Comparison of ENCODE assay signal across 8 mouse cellular contexts in the genomic region with DNA sequence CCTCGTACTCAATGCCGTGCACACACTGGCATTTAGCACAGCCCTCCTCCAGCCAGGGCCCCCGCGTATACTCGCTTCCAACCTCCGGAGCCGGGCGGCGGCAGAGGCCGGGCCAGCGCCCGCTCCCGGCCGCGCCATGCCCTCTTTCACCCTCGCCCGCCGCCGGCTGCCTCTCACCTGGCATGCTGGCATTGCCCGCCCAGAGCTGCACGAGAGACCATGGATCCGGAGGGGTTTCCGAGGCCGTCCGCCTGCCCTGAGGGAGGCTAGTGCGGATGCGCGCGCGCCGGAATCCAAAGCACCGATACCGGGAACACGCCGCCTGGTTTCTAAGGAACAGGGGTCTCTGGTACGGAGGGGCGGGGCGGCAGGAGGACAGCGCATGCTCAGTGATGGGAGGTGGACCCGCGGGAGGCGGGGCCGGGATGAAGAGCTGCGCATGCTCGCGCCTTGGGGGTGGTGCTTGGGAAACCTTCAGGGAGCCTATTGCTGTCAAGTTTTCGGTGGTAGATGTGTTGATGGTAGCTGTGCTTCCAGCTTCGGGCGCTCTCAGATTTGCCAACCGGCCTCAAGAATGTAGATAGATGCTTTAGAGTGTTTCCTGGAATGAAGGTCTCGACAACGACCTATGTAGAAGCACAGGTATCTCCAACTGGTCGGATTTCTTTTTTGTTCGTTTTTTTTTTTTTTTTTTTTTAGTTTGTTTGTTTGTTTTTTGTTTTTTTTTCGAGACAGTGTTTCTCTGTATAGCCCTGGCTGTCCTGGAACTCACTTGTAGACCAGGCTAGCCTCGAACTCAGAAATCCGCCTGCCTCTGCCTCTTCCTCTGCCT. TPM values are rescaled to one million over a fixed set of nuclear protein-coding genes. Genes with fewer than 3 reads are reported as not detected.
A peak's percentile ranks its signal among the peaks of the same experiment; 100 is the strongest.
DNase-seq lines count a peak whose midpoint lies in the region; ATAC-seq and TF ChIP-seq lines count a peak whose summit lies in the region.

A gene (minus strand): TSS at position 388 of the 832 bp plus-strand sequence.

- peak within 1 kb of the TSS; percentile 79 for H3K4me2 ChIP-seq in heart, embryonic 12.5 days
- peak within 1 kb of the TSS; percentile 69 for H3K4me2 ChIP-seq in kidney, postnatal 0 days (ENCODE audit: low read length)
- H3K4me2 ChIP-seq in liver, embryonic 11.5 days = peak within 1 kb of the TSS; percentile 96
- peak within 1 kb of the TSS; percentile 82 for H3K4me2 ChIP-seq in stomach, embryonic 14.5 days (replicated peaks; ENCODE audit: low read depth, low read length)

- H3K79me2 ChIP-seq in C2C12 (ENCODE audit: control insufficient read depth, insufficient read depth) = peaks cover 16% of the 10 kb centered on the region

- peak within 1 kb of the TSS; percentile 59 for H3K4me3 ChIP-seq in C2C12 (ENCODE audit: insufficient read depth, poor library complexity, severe bottlenecking)
- H3K4me3 ChIP-seq in erythroblast, embryonic 14.5 days (replicated peaks) = peak within 1 kb of the TSS; percentile 91
- peak within 1 kb of the TSS; percentile 99 for H3K4me3 ChIP-seq in heart, embryonic 12.5 days
- H3K4me3 ChIP-seq in kidney, postnatal 0 days (replicated peaks; ENCODE audit: low read depth, low read length) = peak within 1 kb of the TSS; percentile 90
- peak within 1 kb of the TSS; percentile 95 for H3K4me3 ChIP-seq in liver, embryonic 11.5 days (ENCODE audit: low read depth, low read length)
- peak within 1 kb of the TSS; percentile 98 for H3K4me3 ChIP-seq in stomach, embryonic 14.5 days (ENCODE audit: low read depth, low read length)

- peak within 1 kb of the TSS; percentile 93 for H3K9ac ChIP-seq in heart, embryonic 12.5 days
- peak within 1 kb of the TSS; percentile 66 for H3K9ac ChIP-seq in kidney, postnatal 0 days (ENCODE audit: low read depth, low read length)
- H3K9ac ChIP-seq in liver, embryonic 11.5 days (ENCODE audit: low read depth, low read length) = peak within 1 kb of the TSS; percentile 87
- H3K9ac ChIP-seq in stomach, embryonic 14.5 days (replicated peaks; ENCODE audit: low read depth, low read length) = peak within 1 kb of the TSS; percentile 73

- peaks cover 12% of the 10 kb centered on the region for H3K79me3 ChIP-seq in C2C12 (ENCODE audit: low read depth)

- TF ChIP-seq CTCF in C2C12 (IDR thresholded peaks at IDR 0.05; ENCODE audit: control insufficient read depth, insufficient read depth, insufficient read length) = no peak
- no peak for TF ChIP-seq CTCF in brain, embryonic 14.5 days (IDR thresholded peaks at IDR 0.05; ENCODE audit: borderline replicate concordance, extremely low read depth, insufficient read depth, insufficient read length)
- TF ChIP-seq CTCF in kidney, postnatal 0 days (IDR thresholded peaks at IDR 0.05; ENCODE audit: low read depth) = peak; percentile 37

- H3ac ChIP-seq in C2C12 (ENCODE audit: control insufficient read depth, insufficient read length, low read depth) = peak within 1 kb of the TSS; percentile 57

- H3K9me3 ChIP-seq in erythroblast, embryonic 14.5 days (ENCODE audit: control insufficient read depth, low read length) = no peaks in the 10 kb centered on the region
- H3K9me3 ChIP-seq in heart, embryonic 12.5 days (replicated peaks) = no peaks in the 10 kb centered on the region
- no peaks in the 10 kb centered on the region for H3K9me3 ChIP-seq in kidney, postnatal 0 days (replicated peaks; ENCODE audit: low read length)
- no peaks in the 10 kb centered on the region for H3K9me3 ChIP-seq in liver, embryonic 11.5 days (ENCODE audit: control insufficient read depth, low read length)
- no peaks in the 10 kb centered on the region for H3K9me3 ChIP-seq in stomach, embryonic 14.5 days (ENCODE audit: control insufficient read depth, low read depth, low read length)

- peak; percentile 96 for ATAC-seq in heart, embryonic 12.5 days (ENCODE audit: insufficient number of reproducible peaks, low FRiP score)
- ATAC-seq in kidney, postnatal 0 days (replicated peaks; ENCODE audit: low FRiP score, low read depth) = peak; percentile 97
- ATAC-seq in liver, embryonic 11.5 days (replicated peaks; ENCODE audit: low FRiP score) = peak; percentile 99
- ATAC-seq in stomach, embryonic 14.5 days (ENCODE audit: insufficient number of reproducible peaks, insufficient read depth, low FRiP score, low read depth) = peak; percentile 97

- peak within 1 kb of the TSS; percentile 78 for H3K27ac ChIP-seq in heart, embryonic 12.5 days (ENCODE audit: poor library complexity, severe bottlenecking)
- peak within 1 kb of the TSS; percentile 85 for H3K27ac ChIP-seq in kidney, postnatal 0 days
- peak within 1 kb of the TSS; percentile 55 for H3K27ac ChIP-seq in liver, embryonic 11.5 days (ENCODE audit: low read depth, low read length)
- peak within 1 kb of the TSS; percentile 76 for H3K27ac ChIP-seq in stomach, embryonic 14.5 days (ENCODE audit: low read length)

- no peak for TF ChIP-seq POLR2A in brain, embryonic 14.5 days (IDR thresholded peaks at IDR 0.05; ENCODE audit: borderline replicate concordance, extremely low read depth, insufficient read depth, insufficient read length, poor library complexity, severe bottlenecking)

- WGBS in heart, embryonic 12.5 days = 3% methylated on average over 57 of the region's 57 CpGs
- 3% methylated on average over 55 of the region's 57 CpGs for WGBS in kidney, postnatal 0 days
- 3% methylated on average over 57 of the region's 57 CpGs for WGBS in liver, embryonic 11.5 days
- WGBS in stomach, embryonic 14.5 days = 3% methylated on average over 57 of the region's 57 CpGs

- H3K36me3 ChIP-seq in C2C12 (ENCODE audit: control insufficient read depth, insufficient read depth) = no peaks in the 10 kb centered on the region
- H3K36me3 ChIP-seq in erythroblast, embryonic 14.5 days (ENCODE audit: control insufficient read depth) = no peaks in the 10 kb centered on the region
- H3K36me3 ChIP-seq in heart, embryonic 12.5 days = no peaks in the 10 kb centered on the region
- no peaks in the 10 kb centered on the region for H3K36me3 ChIP-seq in kidney, postnatal 0 days (ENCODE audit: insufficient read depth, low read length)
- no peaks in the 10 kb centered on the region for H3K36me3 ChIP-seq in liver, embryonic 11.5 days (ENCODE audit: control insufficient read depth, insufficient read depth, low read length)
- no peaks in the 10 kb centered on the region for H3K36me3 ChIP-seq in stomach, embryonic 14.5 days (ENCODE audit: control insufficient read depth, insufficient read depth, low read length)

- H3K4me1 ChIP-seq in erythroblast, embryonic 14.5 days (ENCODE audit: control insufficient read depth) = peaks cover 25% of the 10 kb centered on the region
- peaks cover 11% of the 10 kb centered on the region for H3K4me1 ChIP-seq in heart, embryonic 12.5 days (replicated peaks)
- H3K4me1 ChIP-seq in kidney, postnatal 0 days (replicated peaks; ENCODE audit: insufficient read depth, low read length) = 0 out of 2 replicates have a peak, but pooled peaks cover 6% of the 10 kb centered on the region
- H3K4me1 ChIP-seq in liver, embryonic 11.5 days (replicated peaks; ENCODE audit: control insufficient read depth, insufficient read depth, low read length) = peaks cover 7% of the 10 kb centered on the region
- H3K4me1 ChIP-seq in stomach, embryonic 14.5 days (ENCODE audit: control insufficient read depth, insufficient read depth, low read length) = peaks cover 8% of the 10 kb centered on the region; the same call in 1 of the 2 replicates

- peak; percentile 98 for DNase-seq in brain, embryonic 14.5 days (ENCODE audit: low read depth)
- DNase-seq in kidney, postnatal 0 days (ENCODE audit: low spot score) = peak; percentile 98
- DNase-seq in liver, embryonic 11.5 days (ENCODE audit: low spot score) = peak; percentile 99
- DNase-seq in naive thymus-derived CD4-positive, alpha-beta T cell, adult 2 months (ENCODE audit: low read depth) = peak; percentile 98

- no peaks in the 10 kb centered on the region for H3K27me3 ChIP-seq in C2C12 (ENCODE audit: control insufficient read depth, insufficient read depth, insufficient read length)
- H3K27me3 ChIP-seq in erythroblast, embryonic 14.5 days (ENCODE audit: control insufficient read depth) = no peaks in the 10 kb centered on the region
- no peaks in the 10 kb centered on the region for H3K27me3 ChIP-seq in heart, embryonic 12.5 days (replicated peaks)
- H3K27me3 ChIP-seq in kidney, postnatal 0 days (ENCODE audit: insufficient read depth, low read length) = no peaks in the 10 kb centered on the region
- H3K27me3 ChIP-seq in liver, embryonic 11.5 days (replicated peaks; ENCODE audit: control insufficient read depth, insufficient read depth, low read length) = no peaks in the 10 kb centered on the region
- H3K27me3 ChIP-seq in stomach, embryonic 14.5 days (ENCODE audit: control insufficient read depth, insufficient read depth, low read length) = no peaks in the 10 kb centered on the region

TF ChIP-seq in C2C12, 6 proteins besides CTCF, POLR2A, EP300 and RAD21:
- TF ChIP-seq MAX (IDR thresholded peaks at IDR 0.05) (peak; percentile 8), CEBPB (IDR thresholded peaks at IDR 0.05; ENCODE audit: low read depth) (no peak)

RNA-seq across cellular contexts. Expression of the gene that starts here (rescaled TPM):
- polyA plus RNA-seq in C2C12 (2012; fragmentation: generic; extraction: Trizol) = 8.2 TPM
- polyA plus RNA-seq in brain, embryonic 14.5 days (2012; rRNA removed) = 56.1 and 62.6 TPM in 2 replicates
- 0.24 and 0.41 TPM in 2 replicates for polyA plus RNA-seq in erythroblast, embryonic 14.5 days (2012)
- polyA plus RNA-seq in heart, embryonic 12.5 days (2016; fragmentation: Nextera tagmentation; extraction: Ambion mirVana) = 10.2 and 10.9 TPM in 2 replicates
- 19.2 and 21.0 TPM in 2 replicates for polyA plus RNA-seq in kidney, postnatal 0 days (2015; fragmentation: Nextera tagmentation; extraction: Ambion mirVana)
- 9.0 and 10.7 TPM in 2 replicates for polyA plus RNA-seq in liver, embryonic 11.5 days (2014; fragmentation: Nextera tagmentation; extraction: Ambion mirVana)
- 14.4 and 14.5 TPM in 2 replicates for polyA plus RNA-seq in stomach, embryonic 14.5 days (2014; fragmentation: Nextera tagmentation; extraction: Ambion mirVana)

Comparison
In these comparisons a context has a peak if more than half of its experiments do, and no peak if none do; other contexts are left out.
1. Peak in every context shown above with its lines: DNase-seq, ATAC-seq, H3K4me3 ChIP-seq and H3K27ac ChIP-seq.